Mouse (Mus musculus): ENCODE results near the gene Ccdc62. TPM values are rescaled to one million over a fixed set of nuclear protein-coding genes. Genes with fewer than 3 reads are reported as not detected.

Ccdc62 gene
- polyA plus RNA-seq, 1 experiment from 2014 or later, result 3.4 TPM

DNA sequence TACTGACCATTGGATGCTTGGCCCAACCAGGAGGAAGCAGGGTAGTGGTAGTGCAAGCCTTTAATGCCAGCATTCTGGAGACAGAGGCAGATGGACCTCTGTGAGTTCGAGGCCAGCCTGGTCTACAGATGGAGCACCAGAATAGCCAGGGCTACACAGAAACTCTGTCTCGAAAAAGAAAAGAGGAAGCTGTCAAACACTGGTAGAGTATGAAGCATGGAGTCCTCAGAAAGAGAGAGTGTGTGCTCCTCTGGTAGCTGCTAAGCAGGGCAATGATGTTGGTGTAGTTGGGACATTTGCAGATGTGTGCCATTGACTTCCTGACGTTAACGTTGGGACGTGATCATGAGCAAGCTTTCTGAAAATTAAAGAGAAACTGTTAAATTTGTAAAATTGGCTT, 8.0 kb downstream of the Ccdc62 start:
- Histone ChIP-seq H3K27ac (no peak overlapping the region), H3K4me3 (no peak overlapping the region), H3K4me1 (peaks cover 26% of the 10 kb centered on the region), H3K36me3 (0 out of 2 replicates have a peak, but pooled peaks cover 5% of the 10 kb centered on the region), H3K9me3 (replicated peaks) (no peaks in the 10 kb centered on the region), H3K27me3 (replicated peaks) (no peaks in the 10 kb centered on the region), H3K9ac (no peak overlapping the region), H3K4me2 (no peak overlapping the region)
- ATAC-seq, result no peak
- 60% methylated on average over 5 of the region's 5 CpGs for WGBS (ENCODE audit: insufficient replicate concordance)

DNA sequence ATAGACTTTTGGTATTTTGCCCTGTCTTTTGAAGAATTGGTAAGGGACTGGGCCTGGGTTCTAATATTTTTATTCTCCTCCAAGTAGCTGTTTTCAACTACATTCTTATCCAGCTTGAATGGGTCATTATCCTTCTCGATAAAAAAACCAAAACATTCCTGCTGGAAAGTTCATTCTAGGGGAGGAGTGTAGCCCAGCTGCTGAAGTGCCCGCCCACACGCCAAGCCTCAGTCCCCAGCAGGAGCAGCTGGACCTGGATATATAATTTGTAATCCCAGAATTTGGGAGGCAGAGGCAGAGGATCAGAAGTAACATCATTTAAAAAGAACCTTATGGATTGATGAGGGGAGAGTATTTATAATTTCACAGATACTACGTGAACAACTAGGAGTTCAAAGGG, 16.1 kb downstream of the Ccdc62 start:
- no peak overlapping the region for H3K4me2 ChIP-seq
- H3K9ac ChIP-seq, result no peak overlapping the region
- 71% methylated on average over 4 of the region's 4 CpGs for WGBS (ENCODE audit: insufficient replicate concordance)
- H3K27me3 ChIP-seq (replicated peaks), result no peaks in the 10 kb centered on the region
- no peaks in the 10 kb centered on the region for H3K9me3 ChIP-seq (replicated peaks)
- no peaks in the 10 kb centered on the region for H3K4me1 ChIP-seq
- no peak for ATAC-seq
- H3K4me3 ChIP-seq, result no peak overlapping the region
- H3K36me3 ChIP-seq, result no peaks in the 10 kb centered on the region
- H3K27ac ChIP-seq, result no peak overlapping the region

DNA sequence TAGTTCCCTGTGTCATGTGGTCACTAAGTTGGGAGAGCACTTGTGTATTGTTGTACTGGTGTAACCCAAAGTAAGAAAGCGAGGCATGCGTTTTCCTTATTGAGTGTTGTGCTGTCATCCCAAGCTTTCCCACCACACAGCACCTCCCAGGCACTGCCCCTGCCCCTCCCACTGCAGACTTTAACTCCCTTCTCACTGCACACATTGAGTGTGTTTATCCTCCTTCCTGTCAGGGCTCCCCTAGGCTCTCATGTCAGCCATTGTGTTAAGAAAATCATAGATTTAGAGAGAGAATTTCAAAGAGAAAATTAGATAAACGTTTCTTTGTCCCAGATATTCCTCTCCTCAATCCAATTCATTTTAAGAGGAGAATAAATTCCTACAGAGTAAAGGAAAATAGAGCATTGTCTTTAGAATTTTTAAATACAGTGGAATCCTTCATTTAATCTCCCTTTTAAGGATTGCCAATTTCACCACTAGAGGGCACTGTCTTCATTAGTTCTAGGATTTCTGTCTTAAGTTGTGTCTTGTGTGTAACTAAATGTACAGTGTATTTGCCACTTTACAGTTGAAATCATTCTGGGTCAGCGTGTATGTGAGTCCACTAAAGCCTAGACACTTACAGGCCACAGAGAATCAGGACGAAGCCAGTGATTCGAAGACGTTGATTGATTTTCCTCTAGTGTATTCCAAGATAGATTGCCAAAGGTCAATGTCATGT, 16.7 kb downstream of the Ccdc62 start:
- Histone ChIP-seq H3K9me3 (replicated peaks) (no peaks in the 10 kb centered on the region), H3K9ac (no peak overlapping the region), H3K4me2 (no peak overlapping the region), H3K4me3 (no peak overlapping the region), H3K36me3 (no peaks in the 10 kb centered on the region), H3K27ac (no peak overlapping the region), H3K4me1 (no peaks in the 10 kb centered on the region), H3K27me3 (replicated peaks) (no peaks in the 10 kb centered on the region)
- no peak; the same call in 1 of the 2 replicates for ATAC-seq
- 50% methylated on average over 7 of the region's 7 CpGs for WGBS (ENCODE audit: insufficient replicate concordance)

DNA sequence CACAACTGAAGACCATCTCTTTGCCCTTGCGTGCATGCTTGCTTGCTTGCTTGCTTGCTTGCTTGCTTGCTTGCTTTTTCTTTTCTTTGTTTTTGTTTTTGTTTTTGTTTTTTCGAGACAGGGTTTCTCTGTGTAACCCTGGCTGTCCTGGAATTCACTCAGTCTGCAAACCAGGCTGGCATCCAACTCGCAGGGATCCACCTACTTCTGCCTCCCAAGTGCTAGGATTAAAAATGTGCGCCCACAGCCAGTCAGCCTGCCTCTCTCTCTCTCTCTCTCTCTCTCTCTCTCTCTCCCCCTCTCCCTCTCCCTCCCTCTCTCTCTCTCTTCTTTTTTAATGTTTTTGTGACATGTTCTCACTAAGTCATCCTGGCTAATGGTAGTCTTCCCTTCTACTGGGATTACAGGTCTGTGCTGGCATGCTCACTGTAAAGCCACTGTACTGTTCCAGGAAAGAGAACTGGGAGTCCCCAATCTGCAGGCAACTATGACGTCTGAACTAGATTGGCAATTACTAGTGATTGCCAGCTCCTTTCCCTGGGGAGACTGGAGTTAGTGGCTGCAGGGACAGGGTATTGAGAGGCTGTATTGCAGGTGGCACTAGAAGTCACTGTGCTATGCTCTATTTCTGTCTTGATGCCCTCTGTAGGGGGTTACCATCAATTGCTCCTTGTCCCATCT, 22.0 kb downstream of the Ccdc62 start:
- 0 out of 2 replicates have a peak, but pooled peaks cover 3% of the 10 kb centered on the region for H3K4me1 ChIP-seq
- ATAC-seq, result no peak
- H3K4me2 ChIP-seq, result no peak overlapping the region
- WGBS (ENCODE audit: insufficient replicate concordance), result 60% methylated on average over 5 of the region's 5 CpGs
- no peak overlapping the region for H3K4me3 ChIP-seq
- H3K36me3 ChIP-seq, result no peaks in the 10 kb centered on the region
- H3K27ac ChIP-seq, result no peak overlapping the region
- no peaks in the 10 kb centered on the region for H3K9me3 ChIP-seq (replicated peaks)
- no peaks in the 10 kb centered on the region for H3K27me3 ChIP-seq (replicated peaks)
- no peak overlapping the region for H3K9ac ChIP-seq

DNA sequence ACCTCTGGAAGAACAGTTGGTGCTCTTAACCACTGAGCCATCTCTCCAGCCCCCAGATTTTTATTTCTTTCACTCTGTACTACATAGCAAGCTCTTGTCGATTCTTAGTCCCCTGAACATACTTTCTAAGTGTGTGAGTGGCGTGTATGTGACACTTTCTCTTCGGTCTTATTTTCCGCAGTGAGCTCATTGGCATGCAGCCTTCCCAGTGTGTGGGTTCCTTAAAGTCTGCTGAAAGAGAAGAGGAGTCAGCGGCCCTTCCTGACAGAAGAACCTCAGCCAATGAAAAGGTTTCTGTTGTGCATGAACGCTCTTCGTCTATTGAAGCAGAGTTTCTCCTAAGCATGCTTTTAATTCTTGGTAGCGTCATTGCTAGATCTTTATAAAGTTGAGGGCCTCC, 26.7 kb downstream of the Ccdc62 start:
- 0 out of 2 replicates have a peak, but pooled peaks cover 8% of the 10 kb centered on the region for H3K4me1 ChIP-seq
- H3K9me3 ChIP-seq (replicated peaks), result no peaks in the 10 kb centered on the region
- ATAC-seq, result no peak
- no peaks in the 10 kb centered on the region; the same call in 1 of the 2 replicates for H3K36me3 ChIP-seq
- no peak overlapping the region for H3K4me2 ChIP-seq
- 82% methylated on average over 8 of the region's 8 CpGs for WGBS (ENCODE audit: insufficient replicate concordance)
- no peak overlapping the region for H3K9ac ChIP-seq
- 0 out of 2 replicates have a peak, but pooled peaks cover 4% of the 10 kb centered on the region for H3K27me3 ChIP-seq (replicated peaks)
- H3K4me3 ChIP-seq, result no peak overlapping the region
- H3K27ac ChIP-seq, result no peak overlapping the region

DNA sequence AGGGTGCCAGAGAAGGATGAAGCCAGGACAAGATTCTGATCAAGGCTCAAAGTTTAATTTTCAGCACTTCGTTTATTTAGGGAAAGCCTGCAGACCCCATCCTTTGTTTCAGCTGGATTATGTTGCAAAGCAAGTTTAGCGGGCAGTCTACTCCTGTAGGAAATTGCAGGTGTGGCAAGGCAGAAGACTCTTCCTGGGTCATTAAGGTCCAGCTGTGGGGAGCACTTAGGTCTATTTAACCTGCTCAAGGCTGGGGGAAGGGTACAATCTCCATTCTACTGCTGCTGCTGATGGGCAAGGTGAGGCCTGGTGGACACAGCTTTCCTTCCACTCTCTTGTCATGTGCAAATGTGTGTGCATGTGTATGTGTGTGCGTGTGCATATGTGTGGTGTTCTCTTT, 28.5 kb downstream of the Ccdc62 start:
- Histone ChIP-seq H3K4me1 (0 out of 2 replicates have a peak, but pooled peaks cover 9% of the 10 kb centered on the region), H3K4me2 (no peak overlapping the region), H3K27me3 (replicated peaks) (0 out of 2 replicates have a peak, but pooled peaks cover 4% of the 10 kb centered on the region), H3K9ac (no peak overlapping the region), H3K4me3 (no peak overlapping the region), H3K36me3 (no peaks in the 10 kb centered on the region; the same call in 1 of the 2 replicates), H3K27ac (no peak overlapping the region), H3K9me3 (replicated peaks) (no peaks in the 10 kb centered on the region)
- no peak for ATAC-seq
- 73% methylated on average over 3 of the region's 3 CpGs for WGBS (ENCODE audit: insufficient replicate concordance)

DNA sequence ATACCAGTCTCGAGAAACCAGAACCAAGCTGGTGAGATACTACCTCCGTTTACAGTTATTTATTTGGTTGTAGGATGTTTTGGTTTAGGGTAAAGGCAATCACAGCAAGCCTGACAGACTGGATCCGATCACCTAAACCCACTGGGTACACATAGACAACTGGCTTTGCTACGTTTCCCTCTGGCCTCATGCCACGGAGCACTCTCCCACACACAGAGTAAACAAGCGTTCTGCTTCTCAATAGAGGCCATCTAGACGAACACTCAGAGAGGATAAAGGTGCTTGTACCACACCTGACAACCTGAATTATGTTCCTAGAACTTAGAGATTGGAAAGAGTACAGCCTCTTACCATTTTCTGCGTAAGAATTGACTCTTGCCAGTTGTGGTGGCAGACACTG, 29.6 kb downstream of the Ccdc62 start:
- Histone ChIP-seq H3K27ac (no peak overlapping the region), H3K36me3 (no peaks in the 10 kb centered on the region; the same call in 1 of the 2 replicates), H3K4me1 (0 out of 2 replicates have a peak, but pooled peaks cover 17% of the 10 kb centered on the region), H3K9me3 (replicated peaks) (no peaks in the 10 kb centered on the region), H3K9ac (no peak overlapping the region), H3K4me2 (no peak overlapping the region), H3K27me3 (replicated peaks) (0 out of 2 replicates have a peak, but pooled peaks cover 4% of the 10 kb centered on the region), H3K4me3 (no peak overlapping the region)
- WGBS (ENCODE audit: insufficient replicate concordance), result 66% methylated on average over 8 of the region's 8 CpGs
- ATAC-seq, result no peak

DNA sequence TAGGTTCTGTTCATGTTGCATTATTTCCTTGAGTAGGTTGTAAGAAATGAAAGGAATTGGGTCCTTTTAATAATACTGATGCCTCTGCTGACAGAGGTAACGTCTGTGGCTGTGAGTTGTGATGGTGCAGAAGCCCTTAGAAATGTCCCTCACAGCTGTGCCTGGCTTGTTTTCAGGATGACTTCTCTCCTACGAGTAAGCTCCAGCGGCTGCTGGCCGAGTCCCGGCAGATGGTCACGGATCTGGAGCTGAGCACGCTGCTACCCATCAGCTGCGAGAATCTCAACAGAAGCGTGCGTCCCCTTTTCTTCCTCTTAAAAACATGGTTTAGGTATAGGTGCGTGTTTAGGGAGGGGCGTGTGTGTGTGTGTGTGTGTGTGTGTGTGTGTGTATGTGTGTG, 30.6 kb downstream of the Ccdc62 start:
- no peaks in the 10 kb centered on the region for H3K9me3 ChIP-seq (replicated peaks)

DNA sequence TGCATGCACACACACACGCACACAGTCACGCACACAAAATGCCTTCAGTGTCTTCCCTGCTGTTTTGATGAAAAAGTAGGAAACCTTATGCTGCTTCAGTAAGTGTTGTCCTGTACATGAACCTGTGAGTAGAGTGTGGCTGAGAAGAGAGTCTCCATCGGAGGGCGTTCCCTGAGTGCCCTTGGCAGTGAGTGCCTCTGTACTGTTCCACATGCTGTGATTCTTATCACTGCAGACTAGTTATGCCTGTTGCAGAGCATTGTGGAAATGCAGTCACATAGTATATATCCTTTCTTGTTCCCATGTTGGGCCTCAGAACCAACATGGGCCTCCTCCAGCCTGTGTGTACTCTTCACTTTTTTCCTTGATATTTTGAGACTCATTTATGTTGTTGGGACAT, 33.7 kb downstream of the Ccdc62 start:
- ATAC-seq, result no peak; the same call in 1 of the 2 replicates
- Histone ChIP-seq H3K4me3 (no peak overlapping the region), H3K9ac (no peak overlapping the region), H3K27ac (no peak overlapping the region), H3K4me2 (no peak overlapping the region), H3K9me3 (replicated peaks) (no peaks in the 10 kb centered on the region), H3K36me3 (no peaks in the 10 kb centered on the region; the same call in 1 of the 2 replicates), H3K4me1 (0 out of 2 replicates have a peak, but pooled peaks cover 12% of the 10 kb centered on the region), H3K27me3 (replicated peaks) (peaks cover 4% of the 10 kb centered on the region; the same call in 1 of the 2 replicates)
- 89% methylated on average over 4 of the region's 4 CpGs for WGBS (ENCODE audit: insufficient replicate concordance)

More for the DNA sequence above, 30.6 kb downstream of the Ccdc62 start:
- ATAC-seq, result no peak
- no peak overlapping the region for H3K4me3 ChIP-seq
- H3K4me1 ChIP-seq, result 0 out of 2 replicates have a peak, but pooled peaks cover 17% of the 10 kb centered on the region
- H3K4me2 ChIP-seq, result no peak overlapping the region
- no peaks in the 10 kb centered on the region; the same call in 1 of the 2 replicates for H3K36me3 ChIP-seq
- H3K9ac ChIP-seq, result no peak overlapping the region
- WGBS (ENCODE audit: insufficient replicate concordance), result 81% methylated on average over 12 of the region's 12 CpGs
- H3K27ac ChIP-seq, result no peak overlapping the region
- H3K27me3 ChIP-seq (replicated peaks), result 0 out of 2 replicates have a peak, but pooled peaks cover 4% of the 10 kb centered on the region

DNA sequence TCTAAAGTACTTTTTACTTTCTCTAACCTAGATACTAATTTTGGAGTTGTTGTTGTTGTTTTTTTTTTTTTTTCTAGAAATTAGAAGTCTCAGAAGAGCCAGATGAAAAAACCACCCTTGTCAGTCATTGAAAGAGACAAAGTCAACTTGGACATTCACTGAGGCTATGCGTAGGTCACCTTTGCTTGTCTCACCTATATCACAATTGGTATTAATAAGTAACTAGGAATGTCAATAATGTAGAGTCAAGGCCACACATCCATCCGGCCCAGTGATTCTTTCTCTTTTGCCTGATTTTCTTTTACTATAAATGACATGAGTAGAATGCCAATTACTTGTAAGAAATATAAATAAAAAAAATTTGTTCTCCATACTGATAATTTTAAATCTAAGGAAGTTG, 36.3 kb downstream of the Ccdc62 start:
- H3K9me3 ChIP-seq (replicated peaks), result no peaks in the 10 kb centered on the region
- peaks cover 5% of the 10 kb centered on the region for H3K27me3 ChIP-seq (replicated peaks)
- no peaks in the 10 kb centered on the region; the same call in 1 of the 2 replicates for H3K36me3 ChIP-seq
- H3K9ac ChIP-seq, result no peak overlapping the region
- WGBS (ENCODE audit: insufficient replicate concordance), result 76% methylated on average over 2 of the region's 2 CpGs
- no peak overlapping the region for H3K27ac ChIP-seq
- no peak for ATAC-seq
- H3K4me1 ChIP-seq, result 0 out of 2 replicates have a peak, but pooled peaks cover 12% of the 10 kb centered on the region
- H3K4me3 ChIP-seq, result no peak overlapping the region
- H3K4me2 ChIP-seq, result no peak overlapping the region

DNA sequence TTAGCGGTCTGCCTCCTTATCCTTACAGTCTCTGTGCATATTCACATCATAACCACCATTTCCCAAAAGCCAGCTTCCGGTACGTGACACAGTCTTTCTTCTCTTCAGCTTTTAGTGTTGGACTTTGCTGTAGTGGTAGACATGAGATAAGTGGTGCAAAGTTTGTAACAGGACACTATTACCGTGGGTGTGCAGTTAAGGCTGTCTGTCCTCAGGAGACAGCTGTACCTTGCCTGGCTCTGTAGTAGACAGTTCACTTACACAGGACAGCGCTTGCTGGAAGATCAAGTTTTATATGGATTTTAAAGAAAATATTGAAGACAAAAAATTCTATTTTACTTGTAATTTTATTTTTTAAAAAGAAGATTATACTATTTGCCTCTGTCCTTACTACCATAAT, 38.0 kb downstream of the Ccdc62 start:
- 73% methylated on average over 5 of the region's 5 CpGs for WGBS (ENCODE audit: insufficient replicate concordance)

DNA sequence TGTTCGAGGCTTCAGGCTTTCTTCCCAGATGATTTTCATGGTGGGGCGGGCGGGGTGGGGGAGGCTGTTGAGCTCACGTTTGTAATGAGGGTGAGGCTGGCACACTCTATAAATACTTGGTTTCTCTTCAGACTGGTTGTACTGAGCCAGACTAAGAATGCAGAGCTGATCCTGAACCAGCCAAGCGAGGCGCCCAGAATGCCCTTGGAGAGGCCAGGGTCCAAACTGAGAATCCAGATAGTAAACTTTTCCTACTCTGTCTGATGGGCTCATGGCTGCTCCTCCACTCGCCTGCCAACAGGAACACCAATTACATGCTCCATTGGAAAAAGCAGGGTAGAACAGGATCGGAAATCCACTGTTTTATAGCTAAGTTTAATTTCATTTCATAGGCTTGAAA, 38.7 kb downstream of the Ccdc62 start:
- Histone ChIP-seq H3K9ac (no peak overlapping the region), H3K36me3 (no peaks in the 10 kb centered on the region), H3K4me2 (no peak overlapping the region), H3K27me3 (replicated peaks) (peaks cover 30% of the 10 kb centered on the region), H3K4me1 (peaks cover 21% of the 10 kb centered on the region), H3K27ac (no peak overlapping the region), H3K9me3 (replicated peaks) (no peaks in the 10 kb centered on the region), H3K4me3 (no peak overlapping the region)
- ATAC-seq, result no peak
- 71% methylated on average over 8 of the region's 8 CpGs for WGBS (ENCODE audit: insufficient replicate concordance)

More for the DNA sequence above, 38.0 kb downstream of the Ccdc62 start:
- no peak overlapping the region for H3K9ac ChIP-seq
- H3K9me3 ChIP-seq (replicated peaks), result no peaks in the 10 kb centered on the region
- ATAC-seq, result no peak
- peaks cover 17% of the 10 kb centered on the region for H3K4me1 ChIP-seq
- no peaks in the 10 kb centered on the region for H3K36me3 ChIP-seq
- no peak overlapping the region for H3K27ac ChIP-seq
- peaks cover 22% of the 10 kb centered on the region for H3K27me3 ChIP-seq (replicated peaks)
- H3K4me2 ChIP-seq, result no peak overlapping the region
- no peak overlapping the region for H3K4me3 ChIP-seq

Measured in liver, embryonic 12.5 days (tissue).